Mouse (Mus musculus) lung, embryonic 14.5 days (tissue): ENCODE measurements at regions not wholly inside any gene's neighbourhood (a gene's known extent, or its start where the extent isn't known, plus 50 kb on each side); places are given as distances from the start of the nearest gene placed in this dataset.

Experiments used
- ATAC-seq: fragments of 200-750 bp; cut with Nextera tagmentation; 2 replicates; pipeline ENCODE4 v1.8.0; 2017; ENCODE audit warnings: mild to moderate bottlenecking, moderate TSS enrichment, moderate library complexity; ENCODE audit not compliant: insufficient read depth
- DNase-seq: peaks from one replicate; pipeline ENCODE4 v3.0.0-alpha.2; 2015
- H3K27ac ChIP-seq: fragments of 300-500 bp; sonication (generic); 2 replicates; pipeline ENCODE4 v1.5.1; 2014; ENCODE audit warnings: low read depth, mild to moderate bottlenecking, moderate library complexity
- H3K27me3 ChIP-seq: fragments of 300-500 bp; sonication (generic); 2 replicates; pipeline ENCODE4 v1.6.1; 2014; ENCODE audit warnings: low read length, control low read depth; ENCODE audit not compliant: insufficient read depth
- H3K36me3 ChIP-seq: fragments of 300-500 bp; sonication (generic); 2 replicates; pipeline ENCODE4 v1.6.1; 2014; ENCODE audit warnings: control low read depth; ENCODE audit not compliant: insufficient read depth
- H3K4me1 ChIP-seq: fragments of 300-500 bp; sonication (generic); 2 replicates; pipeline ENCODE4 v1.6.1; 2014; ENCODE audit warnings: antibody characterized with exemption, control low read depth; ENCODE audit not compliant: insufficient read depth
- H3K4me2 ChIP-seq: fragments of 300-500 bp; sonication (generic); 2 replicates; pipeline ENCODE4 v1.6.1; 2014; ENCODE audit warnings: mild to moderate bottlenecking
- H3K4me3 ChIP-seq: fragments of 300-500 bp; sonication (generic); 2 replicates; pipeline ENCODE4 v1.5.1; 2014; ENCODE audit warnings: low read depth, low read length
- H3K9ac ChIP-seq: fragments of 300-500 bp; sonication (generic); 2 replicates; pipeline ENCODE4 v1.6.1; 2014
- H3K9me3 ChIP-seq: fragments of 300-500 bp; sonication (generic); 2 replicates; pipeline ENCODE4 v1.6.1; 2016; ENCODE audit warnings: low read depth, low read length, control low read depth
- CTCF ChIP-seq: IDR thresholded peaks from 2 replicates; pipeline ENCODE4 v1.5.1; 2016; ENCODE audit warnings: antibody characterized with exemption, low read depth
- WGBS: fragments of 180-500 bp; shearing (Covaris S2); extraction: QIAGEN DNeasy Blood & Tissue Kit; methylation state at CpG from one replicate; pipeline ENCODE4 v1.1.7; 2014; 5-methylcytosine and 5-hydroxymethylcytosine counted together

- WGBS: 46% methylated on average over 13 of the region's 13 CpGs
- Histone ChIP-seq H3K9me3 (no peaks in the 10 kb centered on the region), H3K4me1 (no peaks in the 10 kb centered on the region), H3K36me3 (no peaks in the 10 kb centered on the region), H3K4me2 (0 out of 2 replicates have a peak overlapping the region, but pooled peaks have one; percentile 7), H3K9ac (no peak overlapping the region), H3K4me3 (no peak overlapping the region), H3K27me3 (no peaks in the 10 kb centered on the region), H3K27ac (no peak overlapping the region)
- peak; percentile 65; the same call in 1 of the 2 replicates for ATAC-seq
- DNase-seq: peak; percentile 74
- TF ChIP-seq CTCF: no peak
These were observed 638.8 kb downstream of the 1700064H15Rik start for GRCm38 (mm10) chr3:18989577-18990240.

GRCm38 (mm10) chr3:19000179-19000578 lies 628.3 kb downstream of the 1700064H15Rik start:
- no peak overlapping the region for H3K4me2 ChIP-seq
- no peak overlapping the region for H3K27ac ChIP-seq
- no peaks in the 10 kb centered on the region for H3K36me3 ChIP-seq
- TF ChIP-seq CTCF: no peak
- no peak for ATAC-seq
- DNase-seq: no peak
- no peak overlapping the region for H3K9ac ChIP-seq
- H3K4me3 ChIP-seq: no peak overlapping the region
- no peaks in the 10 kb centered on the region for H3K4me1 ChIP-seq
- H3K9me3 ChIP-seq: no peaks in the 10 kb centered on the region
- WGBS: 76% methylated on average over 5 of the region's 5 CpGs
- no peaks in the 10 kb centered on the region for H3K27me3 ChIP-seq

- TF ChIP-seq CTCF: no peak
- Histone ChIP-seq H3K4me2 (no peak overlapping the region), H3K4me1 (no peaks in the 10 kb centered on the region), H3K9me3 (no peaks in the 10 kb centered on the region), H3K4me3 (no peak overlapping the region), H3K9ac (no peak overlapping the region), H3K27me3 (no peaks in the 10 kb centered on the region), H3K36me3 (no peaks in the 10 kb centered on the region), H3K27ac (no peak overlapping the region)
- 62% methylated on average over 7 of the region's 7 CpGs for WGBS
- ATAC-seq: no peak
- no peak for DNase-seq
These were observed 626.4 kb downstream of the 1700064H15Rik start for GRCm38 (mm10) chr3:19002056-19002455.

- H3K27ac ChIP-seq: no peak overlapping the region
- no peak overlapping the region for H3K4me2 ChIP-seq
- ATAC-seq (no peak), DNase-seq (no peak)
- no peak for TF ChIP-seq CTCF
- no peak overlapping the region for H3K9ac ChIP-seq
- H3K27me3 ChIP-seq: no peaks in the 10 kb centered on the region
- H3K9me3 ChIP-seq: no peaks in the 10 kb centered on the region
- H3K4me1 ChIP-seq: no peaks in the 10 kb centered on the region
- 67% methylated on average over 1 of the region's 1 CpGs for WGBS
- H3K36me3 ChIP-seq: no peaks in the 10 kb centered on the region
- no peak overlapping the region for H3K4me3 ChIP-seq
These were observed 623.7 kb downstream of the 1700064H15Rik start for GRCm38 (mm10) chr3:19004792-19005191.

- no peak overlapping the region for H3K9ac ChIP-seq
- H3K9me3 ChIP-seq: no peaks in the 10 kb centered on the region
- no peak for DNase-seq
- H3K27ac ChIP-seq: no peak overlapping the region
- WGBS: 47% methylated on average over 3 of the region's 3 CpGs
- H3K4me3 ChIP-seq: no peak overlapping the region
- no peak for TF ChIP-seq CTCF
- no peak overlapping the region for H3K4me2 ChIP-seq
- no peak for ATAC-seq
- H3K27me3 ChIP-seq: no peaks in the 10 kb centered on the region
- no peaks in the 10 kb centered on the region for H3K4me1 ChIP-seq
- no peaks in the 10 kb centered on the region for H3K36me3 ChIP-seq
These were observed 583.9 kb downstream of the 1700064H15Rik start for GRCm38 (mm10) chr3:19044566-19044965.

GRCm38 (mm10) chr3:19045933-19046332 lies 582.5 kb downstream of the 1700064H15Rik start:
- no peak for TF ChIP-seq CTCF
- no peaks in the 10 kb centered on the region for H3K27me3 ChIP-seq
- no peak for ATAC-seq

GRCm38 (mm10) chr3:19046610-19047009 lies 581.9 kb downstream of the 1700064H15Rik start:
- ATAC-seq (no peak), DNase-seq (peak; percentile 37)
- Histone ChIP-seq H3K4me3 (no peak overlapping the region), H3K9me3 (no peaks in the 10 kb centered on the region), H3K36me3 (no peaks in the 10 kb centered on the region), H3K4me2 (no peak overlapping the region), H3K27ac (no peak overlapping the region), H3K27me3 (no peaks in the 10 kb centered on the region), H3K4me1 (no peaks in the 10 kb centered on the region), H3K9ac (no peak overlapping the region)
- no peak for TF ChIP-seq CTCF
- whole genome bisulfite sequencing: 41% methylated on average over 1 of the region's 1 CpGs

More at GRCm38 (mm10) chr3:19045933-19046332, 582.5 kb downstream of the 1700064H15Rik start:
- DNase-seq: no peak
- H3K4me3 ChIP-seq: no peak overlapping the region
- H3K36me3 ChIP-seq: no peaks in the 10 kb centered on the region
- no peak overlapping the region for H3K4me2 ChIP-seq
- no peaks in the 10 kb centered on the region for H3K9me3 ChIP-seq
- no peak overlapping the region for H3K9ac ChIP-seq
- H3K27ac ChIP-seq: no peak overlapping the region
- H3K4me1 ChIP-seq: no peaks in the 10 kb centered on the region
